Mouse (Mus musculus): Measurements from ENCODE around the gene Olfr1113. TPM values are rescaled to one million over a fixed set of nuclear protein-coding genes. Genes with fewer than 3 reads are reported as not detected.
"Not testable (repeated sequence)": the region's sequence is repeated elsewhere in the genome, so short reads cannot be mapped to it uniquely, and the experiment has no call there.

Gene Olfr1113
- total RNA-seq (2014; rRNA removed; ENCODE audit: low replicate concordance) (not detected in 2 replicates), polyA plus RNA-seq (2015; fragmentation: Nextera tagmentation; extraction: Ambion mirVana) (not detected in 2 replicates)

DNA sequence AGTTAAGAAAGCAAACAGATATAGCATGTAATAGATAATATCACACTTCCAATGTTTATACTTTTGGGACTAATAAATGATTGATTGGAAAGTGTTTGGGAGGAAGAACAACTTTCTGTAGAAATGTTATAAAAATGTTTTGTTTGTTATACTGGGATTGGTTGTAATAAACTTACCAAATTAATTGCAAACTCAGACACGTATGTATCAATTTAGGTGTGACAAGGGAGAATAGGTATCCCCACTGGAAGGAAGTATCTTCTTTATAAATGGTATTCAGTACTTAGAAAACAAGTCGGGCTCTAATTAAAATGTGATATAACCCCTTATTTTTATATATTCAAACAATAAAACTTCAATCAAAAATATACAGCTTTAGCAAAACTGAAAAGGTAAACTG is at the start of gene Olfr1113:
Gene Olfr1113, plus strand, starts transcription at position 301 of the 400 bp plus-strand sequence.
- DNase-seq (ENCODE audit: low spot score): no peak
- Histone ChIP-seq H3K36me3 (replicated peaks; ENCODE audit: control insufficient read depth, insufficient read depth, low read length) (no peaks in the 10 kb centered on the region), H3K4me3 (ENCODE audit: low read depth, low read length) (no peak within 1 kb of the TSS), H3K27me3 (ENCODE audit: control insufficient read depth, insufficient read depth, low read length) (no peaks in the 10 kb centered on the region), H3K4me1 (ENCODE audit: control insufficient read depth, insufficient read depth) (no peaks in the 10 kb centered on the region), H3K4me2 (ENCODE audit: low read depth, low read length) (no peak within 1 kb of the TSS), H3K9ac (replicated peaks; ENCODE audit: low read depth, low read length) (no peak within 1 kb of the TSS), H3K9me3 (replicated peaks; ENCODE audit: control insufficient read depth, low read length) (no peaks in the 10 kb centered on the region), H3K27ac (ENCODE audit: low read depth) (no peak within 1 kb of the TSS)
- 77% methylated on average over 2 of the region's 2 CpGs for WGBS
- TF ChIP-seq CTCF (IDR thresholded peaks at IDR 0.05; ENCODE audit: low read depth): no peak
- no peak for TF ChIP-seq EP300 (IDR thresholded peaks at IDR 0.05; ENCODE audit: low read depth)
- no peak for ATAC-seq (ENCODE audit: insufficient read depth, low read depth)

DNA sequence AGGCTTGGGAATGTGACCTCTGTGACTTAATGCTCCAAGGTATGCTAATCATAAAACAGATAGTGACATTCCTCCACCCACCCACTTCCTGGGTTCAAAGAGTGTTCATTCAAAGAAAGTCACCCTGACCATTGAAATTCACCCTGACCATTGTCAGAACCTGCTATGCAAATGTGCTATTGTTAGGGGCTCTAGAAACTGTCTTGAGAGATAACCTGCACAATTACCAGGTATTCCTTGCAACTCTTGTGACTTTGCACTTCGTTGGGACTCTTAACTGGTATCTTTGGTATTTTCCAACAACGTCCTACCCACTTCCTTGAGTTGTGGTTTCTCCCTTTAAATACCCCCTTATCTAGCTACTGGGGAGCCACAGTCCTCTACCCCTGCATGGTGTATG is 41.0 kb upstream of the Olfr1113 start:
- not testable (repeated sequence) for H3K9me3 ChIP-seq (replicated peaks; ENCODE audit: control insufficient read depth, low read length); ATAC-seq (ENCODE audit: insufficient read depth, low read depth); DNase-seq (ENCODE audit: low spot score); H3K4me3 ChIP-seq (ENCODE audit: low read depth, low read length); H3K36me3 ChIP-seq (replicated peaks; ENCODE audit: control insufficient read depth, insufficient read depth, low read length); H3K9ac ChIP-seq (replicated peaks; ENCODE audit: low read depth, low read length); H3K4me2 ChIP-seq (ENCODE audit: low read depth, low read length); H3K27ac ChIP-seq (ENCODE audit: low read depth); H3K4me1 ChIP-seq (ENCODE audit: control insufficient read depth, insufficient read depth); H3K27me3 ChIP-seq (ENCODE audit: control insufficient read depth, insufficient read depth, low read length)
- WGBS: 61% methylated on average over 2 of the region's 2 CpGs

DNA sequence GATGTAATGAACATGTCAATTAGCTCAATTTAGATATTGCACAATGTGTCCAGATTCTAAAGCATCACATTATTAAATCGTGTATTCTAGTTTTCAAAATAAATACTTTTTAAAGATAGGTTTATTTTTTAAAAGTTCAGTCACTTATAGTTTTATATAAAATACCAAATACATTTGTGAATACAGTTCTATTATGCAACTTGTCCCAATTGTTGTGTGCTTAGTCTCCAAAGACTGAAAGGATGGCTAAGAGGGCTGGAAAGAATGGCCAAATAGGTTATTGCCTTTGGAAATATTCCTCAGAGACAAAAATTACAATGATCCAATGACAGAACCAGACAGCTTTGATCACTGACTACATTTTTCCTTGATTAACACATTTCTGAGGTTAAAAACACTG is 21.3 kb upstream of the Olfr1113 start, which contains the start of gene Olfr1112:
Gene Olfr1112, plus strand, starts transcription at position 301 of the 400 bp plus-strand sequence.
- no peak for ATAC-seq (ENCODE audit: insufficient read depth, low read depth)

DNA sequence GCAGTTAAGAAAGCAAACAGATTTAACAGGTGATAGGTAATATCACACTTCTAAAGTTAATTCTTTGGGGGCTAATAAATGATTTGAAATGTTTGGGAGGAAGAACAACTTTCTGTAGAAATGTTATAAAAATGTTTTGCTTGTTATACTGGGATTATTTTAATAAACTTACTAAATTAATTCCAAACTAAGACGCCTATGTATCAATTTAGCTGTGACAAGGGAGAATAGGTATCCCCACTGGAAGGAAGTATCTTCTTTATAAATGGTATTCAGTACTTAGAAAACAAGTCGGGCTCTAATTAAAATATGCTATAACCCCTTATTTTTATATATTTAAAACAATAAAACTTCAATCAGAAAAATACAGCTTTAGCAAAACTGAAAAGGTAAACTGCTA is 38.9 kb downstream of the Olfr1113 start, which contains the start of gene Olfr1115:
Gene Olfr1115, plus strand, starts transcription at position 301 of the 400 bp plus-strand sequence.
- ATAC-seq (ENCODE audit: insufficient read depth, low read depth) (no peak), DNase-seq (ENCODE audit: low spot score) (no peak)
- Histone ChIP-seq H3K4me1 (ENCODE audit: control insufficient read depth, insufficient read depth) (no peaks in the 10 kb centered on the region), H3K36me3 (replicated peaks; ENCODE audit: control insufficient read depth, insufficient read depth, low read length) (no peaks in the 10 kb centered on the region), H3K9ac (replicated peaks; ENCODE audit: low read depth, low read length) (no peak within 1 kb of the TSS), H3K27me3 (ENCODE audit: control insufficient read depth, insufficient read depth, low read length) (no peaks in the 10 kb centered on the region), H3K27ac (ENCODE audit: low read depth) (no peak within 1 kb of the TSS), H3K4me2 (ENCODE audit: low read depth, low read length) (no peak within 1 kb of the TSS), H3K4me3 (ENCODE audit: low read depth, low read length) (no peak within 1 kb of the TSS), H3K9me3 (replicated peaks; ENCODE audit: control insufficient read depth, low read length) (no peaks in the 10 kb centered on the region)
- TF ChIP-seq CTCF (IDR thresholded peaks at IDR 0.05; ENCODE audit: low read depth): no peak
- no peak for TF ChIP-seq EP300 (IDR thresholded peaks at IDR 0.05; ENCODE audit: low read depth)
- WGBS: 68% methylated on average over 2 of the region's 2 CpGs

More for the DNA sequence above, 21.3 kb upstream of the Olfr1113 start, which contains the start of gene Olfr1112:
- Histone ChIP-seq H3K4me1 (ENCODE audit: control insufficient read depth, insufficient read depth) (no peaks in the 10 kb centered on the region), H3K4me3 (ENCODE audit: low read depth, low read length) (no peak within 1 kb of the TSS), H3K9me3 (replicated peaks; ENCODE audit: control insufficient read depth, low read length) (no peaks in the 10 kb centered on the region), H3K27ac (ENCODE audit: low read depth) (no peak within 1 kb of the TSS), H3K9ac (replicated peaks; ENCODE audit: low read depth, low read length) (no peak within 1 kb of the TSS), H3K4me2 (ENCODE audit: low read depth, low read length) (no peak within 1 kb of the TSS), H3K27me3 (ENCODE audit: control insufficient read depth, insufficient read depth, low read length) (no peaks in the 10 kb centered on the region), H3K36me3 (replicated peaks; ENCODE audit: control insufficient read depth, insufficient read depth, low read length) (no peaks in the 10 kb centered on the region)
- WGBS: 63% methylated on average over 1 of the region's 1 CpGs
- TF ChIP-seq EP300 (IDR thresholded peaks at IDR 0.05; ENCODE audit: low read depth): no peak
- TF ChIP-seq CTCF (IDR thresholded peaks at IDR 0.05; ENCODE audit: low read depth): no peak
- DNase-seq (ENCODE audit: low spot score): no peak

Small RNAs within 50 kb of the gene (microRNA-seq; reads per million reads assigned to microRNA genes)
- gene Gm27438: not detected

Other genes starting within 250 kb of the Olfr1113 start
- not detected in 2 replicates for gene Olfr1099, start 248.3 kb upstream of the Olfr1113 start, total RNA-seq (2014; rRNA removed; ENCODE audit: low replicate concordance)
- gene Olfr1099, start 248.3 kb upstream of the Olfr1113 start, polyA plus RNA-seq (2015; fragmentation: Nextera tagmentation; extraction: Ambion mirVana): not detected in 2 replicates
- not detected in 2 replicates for gene Olfr1100, start 229.0 kb upstream of the Olfr1113 start, total RNA-seq (2014; rRNA removed; ENCODE audit: low replicate concordance)
- gene Olfr1100, start 229.0 kb upstream of the Olfr1113 start, polyA plus RNA-seq (2015; fragmentation: Nextera tagmentation; extraction: Ambion mirVana): not detected in 2 replicates
- not detected in 2 replicates for gene Olfr1101, start 217.7 kb upstream of the Olfr1113 start, total RNA-seq (2014; rRNA removed; ENCODE audit: low replicate concordance)
- gene Olfr1101, start 217.7 kb upstream of the Olfr1113 start, polyA plus RNA-seq (2015; fragmentation: Nextera tagmentation; extraction: Ambion mirVana): not detected in 2 replicates
- gene Olfr1102, start 210.6 kb upstream of the Olfr1113 start, total RNA-seq (2014; rRNA removed; ENCODE audit: low replicate concordance): not detected in 2 replicates
- gene Olfr1102, start 210.6 kb upstream of the Olfr1113 start, polyA plus RNA-seq (2015; fragmentation: Nextera tagmentation; extraction: Ambion mirVana): not detected in 2 replicates
- gene Olfr1104, start 181.9 kb upstream of the Olfr1113 start, total RNA-seq (2014; rRNA removed; ENCODE audit: low replicate concordance): not detected in 2 replicates
- not detected in 2 replicates for gene Olfr1104, start 181.9 kb upstream of the Olfr1113 start, polyA plus RNA-seq (2015; fragmentation: Nextera tagmentation; extraction: Ambion mirVana)
- gene Olfr1105, start 172.4 kb upstream of the Olfr1113 start, total RNA-seq (2014; rRNA removed; ENCODE audit: low replicate concordance): not detected in 2 replicates
- gene Olfr1105, start 172.4 kb upstream of the Olfr1113 start, polyA plus RNA-seq (2015; fragmentation: Nextera tagmentation; extraction: Ambion mirVana): not detected in 2 replicates
- not detected in 2 replicates for gene Olfr1106, start 156.7 kb upstream of the Olfr1113 start, total RNA-seq (2014; rRNA removed; ENCODE audit: low replicate concordance)
- not detected in 2 replicates for gene Olfr1106, start 156.7 kb upstream of the Olfr1113 start, polyA plus RNA-seq (2015; fragmentation: Nextera tagmentation; extraction: Ambion mirVana)
- gene Olfr1107, start 133.2 kb upstream of the Olfr1113 start, total RNA-seq (2014; rRNA removed; ENCODE audit: low replicate concordance): not detected in 2 replicates
- not detected in 2 replicates for gene Olfr1107, start 133.2 kb upstream of the Olfr1113 start, polyA plus RNA-seq (2015; fragmentation: Nextera tagmentation; extraction: Ambion mirVana)
- not detected in 2 replicates for gene Olfr1109, start 113.0 kb upstream of the Olfr1113 start, total RNA-seq (2014; rRNA removed; ENCODE audit: low replicate concordance)
- not detected in 2 replicates for gene Olfr1109, start 113.0 kb upstream of the Olfr1113 start, polyA plus RNA-seq (2015; fragmentation: Nextera tagmentation; extraction: Ambion mirVana)
- not detected in 2 replicates for gene Olfr259, start 94.4 kb upstream of the Olfr1113 start, total RNA-seq (2014; rRNA removed; ENCODE audit: low replicate concordance)
- gene Olfr259, start 94.4 kb upstream of the Olfr1113 start, polyA plus RNA-seq (2015; fragmentation: Nextera tagmentation; extraction: Ambion mirVana): not detected in 2 replicates
- not detected in 2 replicates for gene Olfr1110, start 68.7 kb upstream of the Olfr1113 start, total RNA-seq (2014; rRNA removed; ENCODE audit: low replicate concordance)
- gene Olfr1110, start 68.7 kb upstream of the Olfr1113 start, polyA plus RNA-seq (2015; fragmentation: Nextera tagmentation; extraction: Ambion mirVana): not detected in 2 replicates
- not detected in 2 replicates for gene Olfr1111, start 56.3 kb upstream of the Olfr1113 start, total RNA-seq (2014; rRNA removed; ENCODE audit: low replicate concordance)
- not detected in 2 replicates for gene Olfr1111, start 56.3 kb upstream of the Olfr1113 start, polyA plus RNA-seq (2015; fragmentation: Nextera tagmentation; extraction: Ambion mirVana)
- not detected in 2 replicates for gene Olfr1112, start 21.2 kb upstream of the Olfr1113 start, total RNA-seq (2014; rRNA removed; ENCODE audit: low replicate concordance)
- gene Olfr1112, start 21.2 kb upstream of the Olfr1113 start, polyA plus RNA-seq (2015; fragmentation: Nextera tagmentation; extraction: Ambion mirVana): not detected in 2 replicates
- not detected in 2 replicates for gene Olfr1115, start 39.0 kb downstream of the Olfr1113 start, total RNA-seq (2014; rRNA removed; ENCODE audit: low replicate concordance)
- gene Olfr1115, start 39.0 kb downstream of the Olfr1113 start, polyA plus RNA-seq (2015; fragmentation: Nextera tagmentation; extraction: Ambion mirVana): not detected in 2 replicates
- gene Olfr1116, start 58.6 kb downstream of the Olfr1113 start, total RNA-seq (2014; rRNA removed; ENCODE audit: low replicate concordance): not detected in 2 replicates
- gene Olfr1116, start 58.6 kb downstream of the Olfr1113 start, polyA plus RNA-seq (2015; fragmentation: Nextera tagmentation; extraction: Ambion mirVana): not detected in 2 replicates
- not detected in 2 replicates for gene Olfr1118, start 98.6 kb downstream of the Olfr1113 start, total RNA-seq (2014; rRNA removed; ENCODE audit: low replicate concordance)
- gene Olfr1118, start 98.6 kb downstream of the Olfr1113 start, polyA plus RNA-seq (2015; fragmentation: Nextera tagmentation; extraction: Ambion mirVana): not detected in 2 replicates
- not detected in 2 replicates for gene Olfr1120, start 145.8 kb downstream of the Olfr1113 start, total RNA-seq (2014; rRNA removed; ENCODE audit: low replicate concordance)
- not detected in 2 replicates for gene Olfr1120, start 145.8 kb downstream of the Olfr1113 start, polyA plus RNA-seq (2015; fragmentation: Nextera tagmentation; extraction: Ambion mirVana)
- not detected in 2 replicates for gene Olfr1121, start 160.9 kb downstream of the Olfr1113 start, total RNA-seq (2014; rRNA removed; ENCODE audit: low replicate concordance)
- not detected in 2 replicates for gene Olfr1121, start 160.9 kb downstream of the Olfr1113 start, polyA plus RNA-seq (2015; fragmentation: Nextera tagmentation; extraction: Ambion mirVana)
- not detected in 2 replicates for gene Olfr1122, start 176.9 kb downstream of the Olfr1113 start, total RNA-seq (2014; rRNA removed; ENCODE audit: low replicate concordance)
- gene Olfr1122, start 176.9 kb downstream of the Olfr1113 start, polyA plus RNA-seq (2015; fragmentation: Nextera tagmentation; extraction: Ambion mirVana): not detected in 2 replicates
- gene Olfr1123, start 207.7 kb downstream of the Olfr1113 start, total RNA-seq (2014; rRNA removed; ENCODE audit: low replicate concordance): not detected in 2 replicates
- not detected in 2 replicates for gene Olfr1123, start 207.7 kb downstream of the Olfr1113 start, polyA plus RNA-seq (2015; fragmentation: Nextera tagmentation; extraction: Ambion mirVana)
- gene Olfr1124, start 221.3 kb downstream of the Olfr1113 start, total RNA-seq (2014; rRNA removed; ENCODE audit: low replicate concordance): not detected in 2 replicates
- 0.04 TPM in 2 replicates for gene Olfr1124, start 221.3 kb downstream of the Olfr1113 start, polyA plus RNA-seq (2015; fragmentation: Nextera tagmentation; extraction: Ambion mirVana)
- not detected in 2 replicates for gene Olfr1126, start 245.0 kb downstream of the Olfr1113 start, total RNA-seq (2014; rRNA removed; ENCODE audit: low replicate concordance)
- gene Olfr1126, start 245.0 kb downstream of the Olfr1113 start, polyA plus RNA-seq (2015; fragmentation: Nextera tagmentation; extraction: Ambion mirVana): not detected in 2 replicates